Mouse (Mus musculus) megakaryocyte, embryonic 14.5 days (primary cell): ENCODE data around the gene Dis3l2. TPM values are rescaled to one million over a fixed set of nuclear protein-coding genes. Genes with fewer than 3 reads are reported as not detected.

ENCODE experiments used
- H3K27me3 ChIP-seq: replicated peaks from 2 replicates; pipeline ENCODE3; 2012; ENCODE audit warnings: inconsistent platforms
- H3K36me3 ChIP-seq: replicated peaks from 2 replicates; pipeline ENCODE3; 2012; ENCODE audit warnings: low read length, inconsistent platforms, mixed read lengths
- H3K4me1 ChIP-seq: 2 replicates; pipeline ENCODE4 v1.6.1; 2012; ENCODE audit warnings: inconsistent platforms
- H3K4me3 ChIP-seq: replicated peaks from 2 replicates; pipeline ENCODE3; 2012; ENCODE audit warnings: moderate library complexity, mild to moderate bottlenecking, inconsistent platforms
- H3K9me3 ChIP-seq: 2 replicates; pipeline ENCODE4 v1.6.1; 2012; ENCODE audit warnings: inconsistent platforms
- FLI1 ChIP-seq: IDR thresholded peaks from 2 replicates; pipeline ENCODE4 v1.6.1; 2012; ENCODE audit warnings: low read length, inconsistent platforms, mixed read lengths
- GATA1 ChIP-seq: IDR thresholded peaks from 3 replicates; pipeline ENCODE4 v1.6.1; 2012; ENCODE audit warnings: mixed read lengths, low read length, inconsistent platforms, borderline replicate concordance
- polyA plus RNA-seq: library from polyadenylated mRNA; stranded (reverse); fragments of >175 nt; gene quantifications from 2 replicates; pipeline ENCODE4 v1.2.3, GENCODE M21; 2012; ENCODE audit warnings: low replicate concordance; ENCODE audit not compliant: insufficient read depth

The Dis3l2 gene
- polyA plus RNA-seq, 1 experiment = 7.1 TPM

GRCm38 (mm10) chr1:86691027-86691426, 12.6 kb upstream of the Dis3l2 start:
- H3K9me3 ChIP-seq = peaks cover 5% of the 10 kb centered on the region; the same call in 1 of the 2 replicates
- TF ChIP-seq GATA1 (no peak), FLI1 (no peak)
- no peak overlapping the region for H3K4me3 ChIP-seq
- no peaks in the 10 kb centered on the region for H3K36me3 ChIP-seq
- peaks cover 15% of the 10 kb centered on the region for H3K27me3 ChIP-seq
- H3K4me1 ChIP-seq = peaks cover 7% of the 10 kb centered on the region

- Histone ChIP-seq H3K4me3 (no peak overlapping the region), H3K4me1 (peaks cover 29% of the 10 kb centered on the region), H3K9me3 (peaks cover 5% of the 10 kb centered on the region; the same call in 1 of the 2 replicates), H3K36me3 (no peaks in the 10 kb centered on the region), H3K27me3 (peaks cover 2% of the 10 kb centered on the region)
- TF ChIP-seq GATA1 (no peak), FLI1 (no peak)
Measured at GRCm38 (mm10) chr1:86696948-86697347, 6.7 kb upstream of the Dis3l2 start.

DNA sequence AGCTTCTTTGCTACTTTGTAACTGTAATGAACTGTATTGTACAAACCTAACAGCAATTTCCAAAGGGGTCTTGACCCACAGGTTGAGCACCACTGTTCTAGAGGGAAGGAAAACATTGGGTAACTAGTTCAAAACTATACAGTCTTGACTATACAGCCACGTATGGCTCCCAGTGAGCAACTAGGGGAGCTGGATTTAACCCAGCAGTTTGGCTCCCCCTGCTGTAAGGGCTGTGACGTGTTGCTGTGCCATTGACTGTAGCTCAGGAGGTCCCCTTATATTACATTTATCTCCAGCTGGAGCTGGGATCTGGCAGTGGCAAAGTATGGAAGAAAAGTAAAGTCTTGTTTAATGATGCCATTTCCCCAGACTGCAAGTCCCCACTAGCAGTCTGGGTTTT, 4.9 kb upstream of the Dis3l2 start:
- Histone ChIP-seq H3K27me3 (peaks cover 2% of the 10 kb centered on the region), H3K4me1 (peaks cover 42% of the 10 kb centered on the region), H3K36me3 (no peaks in the 10 kb centered on the region), H3K4me3 (no peak overlapping the region), H3K9me3 (no peaks in the 10 kb centered on the region)
- TF ChIP-seq GATA1 (no peak), FLI1 (no peak)

DNA sequence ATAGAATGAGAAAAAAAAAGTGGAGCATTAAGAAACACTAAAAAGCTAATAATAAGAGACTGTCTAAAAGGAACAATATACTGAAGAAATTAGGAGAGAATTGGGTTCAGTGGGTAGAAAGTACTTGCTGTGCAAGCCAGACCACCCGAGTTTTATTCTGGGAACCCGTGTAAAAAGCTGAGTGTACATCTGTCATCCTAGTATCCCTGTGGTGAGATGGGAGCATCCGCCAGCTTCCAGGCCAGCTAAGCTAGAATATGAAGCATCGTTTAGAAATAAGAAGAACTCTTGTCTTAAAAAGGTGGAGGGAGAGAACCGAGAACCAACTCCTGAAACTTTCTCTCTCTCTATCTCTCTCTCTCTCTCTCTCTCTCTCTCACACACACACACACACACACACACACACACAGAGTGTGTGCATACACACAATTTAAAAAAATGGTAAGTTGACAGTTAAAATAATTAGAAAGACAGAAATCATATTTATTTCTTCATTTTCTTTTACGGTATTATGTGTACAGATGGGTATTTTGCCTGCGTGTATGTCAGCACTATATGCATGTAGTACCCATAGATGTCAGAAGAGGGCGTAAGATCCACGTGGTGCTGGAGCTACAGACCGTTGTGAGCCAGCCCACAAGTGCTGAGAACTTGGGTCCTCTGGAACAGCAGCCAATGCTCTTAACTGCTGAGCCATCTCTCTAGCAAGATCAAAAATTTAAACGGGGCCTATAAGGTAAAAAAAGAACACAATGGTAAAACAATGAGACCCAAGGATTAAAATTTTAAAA, 4.1 kb upstream of the Dis3l2 start:
- H3K4me3 ChIP-seq = no peak overlapping the region
- no peaks in the 10 kb centered on the region for H3K9me3 ChIP-seq
- peaks cover 2% of the 10 kb centered on the region for H3K27me3 ChIP-seq
- TF ChIP-seq GATA1 (no peak), FLI1 (no peak)
- peaks cover 43% of the 10 kb centered on the region for H3K4me1 ChIP-seq
- H3K36me3 ChIP-seq = no peaks in the 10 kb centered on the region

DNA sequence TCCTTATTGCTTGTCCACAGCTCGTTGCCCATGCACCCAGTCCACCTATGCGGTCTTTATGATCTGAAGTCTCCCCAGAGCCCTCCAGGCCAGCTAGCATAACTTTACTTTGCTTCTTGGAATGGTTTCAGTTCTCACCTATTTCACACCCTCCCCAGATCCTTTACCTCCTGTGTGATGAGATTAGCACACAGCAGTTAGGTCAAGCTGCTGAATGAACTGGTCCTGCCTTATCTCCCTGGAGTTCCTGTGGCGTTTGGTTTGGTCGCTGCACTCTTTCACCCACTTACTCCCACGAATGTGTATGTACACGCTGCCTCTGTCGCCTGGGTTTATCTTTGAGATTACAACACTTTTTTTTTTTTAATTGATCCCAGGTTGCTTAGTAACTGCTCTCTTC, 3.2 kb upstream of the Dis3l2 start:
- Histone ChIP-seq H3K9me3 (no peaks in the 10 kb centered on the region), H3K36me3 (no peaks in the 10 kb centered on the region), H3K4me1 (peaks cover 51% of the 10 kb centered on the region), H3K27me3 (peaks cover 2% of the 10 kb centered on the region), H3K4me3 (no peak overlapping the region)
- no peak for TF ChIP-seq FLI1

DNA sequence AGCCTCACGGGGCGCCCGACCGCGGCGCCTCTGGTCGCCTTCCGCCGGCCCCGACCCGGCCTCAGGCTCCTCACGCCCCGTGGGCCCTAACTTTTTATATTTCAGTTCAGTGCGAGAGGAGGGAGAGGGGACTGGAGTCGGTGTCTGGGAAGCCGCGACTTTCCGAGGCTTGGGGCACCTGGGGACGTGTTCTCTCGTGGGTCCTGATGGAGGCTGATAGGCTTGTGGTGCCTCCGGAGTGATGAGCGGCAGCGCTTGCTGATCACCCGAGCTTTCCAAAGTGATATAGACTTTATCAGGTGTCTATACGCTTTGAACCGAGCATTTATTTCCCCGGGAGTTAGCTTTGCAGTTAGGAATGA, 338 bp downstream of the Dis3l2 start:
- peaks cover 50% of the 10 kb centered on the region for H3K4me1 ChIP-seq
- no peak for TF ChIP-seq GATA1
- H3K27me3 ChIP-seq = no peaks in the 10 kb centered on the region
- H3K36me3 ChIP-seq = no peaks in the 10 kb centered on the region
- H3K9me3 ChIP-seq = no peaks in the 10 kb centered on the region
- peak overlapping the region; percentile 95 for H3K4me3 ChIP-seq

DNA sequence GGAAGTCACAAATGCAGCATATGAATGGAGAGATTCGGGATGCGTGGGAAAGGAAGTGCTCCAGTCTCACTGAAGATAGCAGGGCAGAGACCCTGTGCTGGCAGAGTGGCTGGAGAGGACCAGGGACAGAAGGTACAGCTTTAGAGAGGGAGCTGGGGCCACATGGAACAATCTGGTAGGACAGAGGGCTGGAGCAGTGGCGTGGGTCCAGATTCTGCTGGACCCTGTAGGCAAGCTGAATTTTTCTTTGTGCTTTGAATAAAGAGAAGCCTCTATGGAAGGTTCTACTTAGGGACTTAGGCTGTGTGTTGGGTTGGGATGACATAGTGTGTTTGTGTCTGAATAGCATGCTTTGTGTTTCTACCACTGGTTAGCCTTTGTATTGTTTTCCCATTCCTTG, 1.9 kb downstream of the Dis3l2 start:
- H3K27me3 ChIP-seq = no peaks in the 10 kb centered on the region
- no peaks in the 10 kb centered on the region for H3K9me3 ChIP-seq
- H3K36me3 ChIP-seq = no peaks in the 10 kb centered on the region
- H3K4me1 ChIP-seq = peaks cover 46% of the 10 kb centered on the region
- TF ChIP-seq FLI1 (no peak), GATA1 (no peak)
- peak overlapping the region; percentile 29 for H3K4me3 ChIP-seq

GRCm38 (mm10) chr1:86709546-86709945, 5.9 kb downstream of the Dis3l2 start:
- no peak for TF ChIP-seq GATA1
- TF ChIP-seq FLI1 = no peak
- Histone ChIP-seq H3K4me1 (peaks cover 27% of the 10 kb centered on the region), H3K27me3 (no peaks in the 10 kb centered on the region), H3K36me3 (no peaks in the 10 kb centered on the region), H3K9me3 (no peaks in the 10 kb centered on the region), H3K4me3 (no peak overlapping the region)

GRCm38 (mm10) chr1:86712045-86712444, 8.4 kb downstream of the Dis3l2 start:
- TF ChIP-seq FLI1 = no peak
- TF ChIP-seq GATA1 = no peak
- H3K4me3 ChIP-seq = no peak overlapping the region

DNA sequence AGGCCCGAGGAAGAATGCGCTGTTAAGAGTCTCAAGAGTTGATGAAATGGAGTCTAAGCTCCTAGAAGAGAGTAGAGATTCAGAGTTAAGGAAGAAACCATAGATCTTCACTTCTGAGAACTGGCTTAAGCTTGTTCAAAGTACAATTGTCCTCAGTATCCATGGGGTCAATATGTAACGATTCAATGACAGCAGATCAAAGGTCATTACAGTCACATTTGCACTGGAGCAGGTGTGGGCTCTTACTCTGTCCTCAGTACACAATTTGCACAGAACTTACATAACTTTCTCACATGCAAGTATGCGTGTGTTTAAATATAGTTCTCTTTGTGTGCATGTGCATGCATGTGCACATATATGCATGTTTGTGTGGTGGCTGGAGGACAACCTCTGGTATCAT, 9.4 kb downstream of the Dis3l2 start:
- Histone ChIP-seq H3K9me3 (no peaks in the 10 kb centered on the region), H3K36me3 (no peaks in the 10 kb centered on the region), H3K27me3 (no peaks in the 10 kb centered on the region), H3K4me3 (no peak overlapping the region), H3K4me1 (peaks cover 34% of the 10 kb centered on the region)
- TF ChIP-seq FLI1 = no peak
- no peak for TF ChIP-seq GATA1

More at GRCm38 (mm10) chr1:86712045-86712444, 8.4 kb downstream of the Dis3l2 start:
- no peaks in the 10 kb centered on the region for H3K9me3 ChIP-seq
- peaks cover 24% of the 10 kb centered on the region for H3K4me1 ChIP-seq
- H3K27me3 ChIP-seq = no peaks in the 10 kb centered on the region
- no peaks in the 10 kb centered on the region for H3K36me3 ChIP-seq
